Mouse (Mus musculus) CH12.LX (cell line): ENCODE measurements around the gene Il31ra. TPM values are rescaled to one million over a fixed set of nuclear protein-coding genes. Genes with fewer than 3 reads are reported as not detected.

Experiments
- DNase-seq: peaks from one replicate; pipeline ENCODE4 v3.0.0-alpha.2; 2013; ENCODE audit errors: extremely low read depth
- H3K27ac ChIP-seq: 2 replicates; pipeline ENCODE4 v1.5.1; 2012; ENCODE audit warnings: low read depth, mild to moderate bottlenecking, control low read depth, moderate library complexity; ENCODE audit not compliant: insufficient read depth
- H3K27me3 ChIP-seq: replicated peaks from 2 replicates; pipeline ENCODE3; 2012; ENCODE audit warnings: inconsistent platforms
- H3K36me3 ChIP-seq, 2 experiments: replicated peaks in 1 of 2; 2 replicates each; pipeline versions ENCODE3 to v1.6.1; 2012; ENCODE audit warnings: inconsistent platforms in 1 of 2, low read length in 1 of 2, mild to moderate bottlenecking in 1 of 2, mixed read lengths in 1 of 2, moderate library complexity in 1 of 2; ENCODE audit not compliant: control insufficient read depth in 1 of 2, insufficient read depth in 1 of 2
- H3K4me1 ChIP-seq, 2 experiments: 2 replicates each; pipeline ENCODE4 v1.6.1; 2012; ENCODE audit warnings: inconsistent platforms in 1 of 2, moderate library complexity in 1 of 2; ENCODE audit not compliant: insufficient read depth in 2 of 2, control insufficient read depth in 1 of 2
- H3K4me2 ChIP-seq: 2 replicates; pipeline ENCODE4 v1.6.1; 2012; ENCODE audit warnings: low read depth, mild to moderate bottlenecking, control low read depth; ENCODE audit not compliant: poor library complexity, insufficient read depth, severe bottlenecking
- H3K4me3 ChIP-seq, 3 experiments: fragments of 150-350 bp in 1 of 3; sonication (generic) in 1 of 3; replicated peaks in 1 of 3; 2 replicates each; pipeline versions ENCODE3 to v1.5.1; 2011 to 2012; ENCODE audit warnings: low read depth in 2 of 3, low read length in 2 of 3, mild to moderate bottlenecking in 2 of 3, moderate library complexity in 2 of 3, control low read depth in 1 of 3, improper control_type of control experiment in 1 of 3, inconsistent platforms in 1 of 3, mixed read lengths in 1 of 3; ENCODE audit not compliant: poor library complexity in 1 of 3
- H3K79me2 ChIP-seq: replicated peaks from 2 replicates; pipeline ENCODE4 v1.6.1; 2012; ENCODE audit warnings: mild to moderate bottlenecking, moderate library complexity; ENCODE audit not compliant: control insufficient read depth, poor library complexity, insufficient read depth, severe bottlenecking; ENCODE audit errors: extremely low read depth
- H3K9ac ChIP-seq: 2 replicates; pipeline ENCODE4 v1.6.1; 2012; ENCODE audit warnings: low read depth, mild to moderate bottlenecking, control low read depth, moderate library complexity; ENCODE audit not compliant: insufficient read depth
- H3K9me3 ChIP-seq: replicated peaks from 2 replicates; pipeline ENCODE3; 2012; ENCODE audit warnings: low read length, inconsistent platforms, mixed read lengths
- CHD2 ChIP-seq: IDR thresholded peaks from 2 replicates; pipeline ENCODE4 v1.6.1; 2011; ENCODE audit warnings: low read length, improper control_type of control experiment
- CTCF ChIP-seq, 2 experiments: IDR thresholded peaks in 1 of 2; conservative IDR thresholded peaks in 1 of 2; 2 replicates each; pipeline ENCODE4 v1.5.1; 2011 to 2012; ENCODE audit warnings: low read depth in 2 of 2, low read length in 2 of 2, improper control_type of control experiment in 1 of 2, inconsistent platforms in 1 of 2, mild to moderate bottlenecking in 1 of 2, moderate library complexity in 1 of 2
- E2F4 ChIP-seq: IDR thresholded peaks from 2 replicates; pipeline ENCODE4 v1.6.1; 2011; ENCODE audit warnings: low read depth, low read length, improper control_type of control experiment; ENCODE audit not compliant: insufficient replicate concordance
- EP300 ChIP-seq: IDR thresholded peaks from 2 replicates; pipeline ENCODE4 v1.6.1; 2011; ENCODE audit warnings: low read length, improper control_type of control experiment
- ETS1 ChIP-seq: conservative IDR thresholded peaks from 2 replicates; pipeline ENCODE4 v1.6.1; 2012; ENCODE audit warnings: low read depth, mild to moderate bottlenecking, inconsistent platforms, low read length, improper control_type of control experiment, moderate library complexity
- GABPA ChIP-seq: IDR thresholded peaks from 2 replicates; pipeline ENCODE4 v1.6.1; 2012; ENCODE audit warnings: low read depth, low read length, improper control_type of control experiment, inconsistent platforms; ENCODE audit not compliant: insufficient replicate concordance
- HCFC1 ChIP-seq: IDR thresholded peaks from 2 replicates; pipeline ENCODE4 v1.6.1; 2012; ENCODE audit warnings: low read depth, mild to moderate bottlenecking, inconsistent platforms, low read length, improper control_type of control experiment
- JUND ChIP-seq: conservative IDR thresholded peaks from 2 replicates; pipeline ENCODE4 v1.6.1; 2011; ENCODE audit warnings: low read depth, low read length, improper control_type of control experiment
- MAZ ChIP-seq: IDR thresholded peaks from 2 replicates; pipeline ENCODE4 v1.6.1; 2012; ENCODE audit warnings: low read depth, mild to moderate bottlenecking, inconsistent platforms, low read length, improper control_type of control experiment, moderate library complexity
- MEF2A ChIP-seq: IDR thresholded peaks from 2 replicates; pipeline ENCODE4 v1.6.1; 2014; ENCODE audit warnings: low read depth, mild to moderate bottlenecking, inconsistent platforms, low read length, improper control_type of control experiment, borderline replicate concordance
- MXI1 ChIP-seq: IDR thresholded peaks from 2 replicates; pipeline ENCODE4 v1.6.1; 2011; ENCODE audit warnings: mild to moderate bottlenecking, low read depth, low read length, improper control_type of control experiment
- MYC ChIP-seq: IDR thresholded peaks from 2 replicates; pipeline ENCODE4 v1.6.1; 2011; ENCODE audit warnings: low read depth, mild to moderate bottlenecking, improper control_type of control experiment, low read length
- NELFE ChIP-seq: IDR thresholded peaks from 2 replicates; pipeline ENCODE4 v1.6.1; 2011; ENCODE audit warnings: low read depth, low read length, improper control_type of control experiment
- NRF1 ChIP-seq: IDR thresholded peaks from 2 replicates; pipeline ENCODE4 v1.6.1; 2014; ENCODE audit warnings: low read depth, mild to moderate bottlenecking, inconsistent platforms, low read length, improper control_type of control experiment, moderate library complexity
- PAX5 ChIP-seq: IDR thresholded peaks from 2 replicates; pipeline ENCODE4 v1.6.1; 2012; ENCODE audit warnings: low read length, inconsistent platforms, mixed read lengths
- POLR2AphosphoS2 ChIP-seq: IDR thresholded peaks from 2 replicates; pipeline ENCODE4 v1.6.1; 2011; ENCODE audit warnings: low read depth, low read length, improper control_type of control experiment
- RAD21 ChIP-seq: IDR thresholded peaks from 2 replicates; pipeline ENCODE4 v1.6.1; 2011; ENCODE audit warnings: low read depth, mild to moderate bottlenecking, low read length, improper control_type of control experiment, moderate library complexity
- SIN3A ChIP-seq: IDR thresholded peaks from 2 replicates; pipeline ENCODE4 v1.6.1; 2012; ENCODE audit warnings: low read length, improper control_type of control experiment, inconsistent platforms
- SMC3 ChIP-seq: IDR thresholded peaks from 2 replicates; pipeline ENCODE4 v1.6.1; 2011; ENCODE audit warnings: low read depth, low read length, improper control_type of control experiment
- TCF12 ChIP-seq: IDR thresholded peaks from 2 replicates; pipeline ENCODE4 v1.6.1; 2014; ENCODE audit warnings: low read depth, mild to moderate bottlenecking, inconsistent platforms, low read length, improper control_type of control experiment
- ZC3H11A ChIP-seq: IDR thresholded peaks from 2 replicates; pipeline ENCODE4 v1.6.1; 2012; ENCODE audit warnings: low read depth, mild to moderate bottlenecking, inconsistent platforms, low read length, improper control_type of control experiment
- ZNF384 ChIP-seq: IDR thresholded peaks from 2 replicates; pipeline ENCODE4 v1.6.1; 2012; ENCODE audit warnings: low read depth, low read length, improper control_type of control experiment, inconsistent platforms
- dilution Hi-C: fragments of 300-500 bp; cut with MboI; formaldehyde crosslinking; loops from 2 replicates; pipeline ENCODE4 v1.14.3; 2020; ENCODE audit warnings: low sequenced_read_pairs; ENCODE audit not compliant: extremely low pct_unique_long_range_greater_than_20kb, extremely low pct_ligation_motif_present
- in situ Hi-C: fragments of 300-500 bp; cut with MboI; formaldehyde crosslinking; loops from 3 replicates; pipeline ENCODE4 v1.14.3; 2019; ENCODE audit warnings: low sequenced_read_pairs, low pct_ligation_motif_present, low pct_unique_long_range_greater_than_20kb, mixed read lengths
- polyA plus RNA-seq: library from polyadenylated mRNA; unstranded; fragments of >175 nt; gene quantifications from 2 replicates; pipeline ENCODE4 v1.2.1, GENCODE M21; 2012; ENCODE audit warnings: low read depth; ENCODE audit not compliant: insufficient read length
- total RNA-seq, 2 experiments: library from RNA; depleted of rRNA; stranded (reverse); fragments of 300-350 nt in 1 of 2; fragments of >200 nt in 1 of 2; gene quantifications; 2 replicates each; pipeline ENCODE4 v1.2.3; 2012 to 2014

The Il31ra gene
- total and polyA plus RNA-seq, 3 experiments: not detected

- H3K79me2 ChIP-seq: no peaks in the 10 kb centered on the region
- dilution Hi-C loops (no loop called here), in situ Hi-C loops (loop anchor here (5.0 kb wide), 1 partner anchor 230 kb away; no protein-coding TSS in a partner anchor)
- peaks cover 6% of the 10 kb centered on the region for H3K9me3 ChIP-seq
- TF ChIP-seq E2F4 (no peak), ETS1 (no peak), POLR2AphosphoS2 (no peak), HCFC1 (no peak)
- no peak for DNase-seq
- no peaks in the 10 kb centered on the region for H3K27me3 ChIP-seq
- H3K9ac ChIP-seq: no peak overlapping the region
- no peak overlapping the region for H3K4me3 ChIP-seq
- H3K4me1 ChIP-seq: peaks cover 3 to 10% of the 10 kb centered on the region in 2 experiments; a peak in 3 of 4 replicates
- no peak overlapping the region for H3K27ac ChIP-seq
- no peak overlapping the region for H3K4me2 ChIP-seq
- no peaks in the 10 kb centered on the region for H3K36me3 ChIP-seq
Measured at GRCm38 (mm10) chr13:112522261-112522660, 71.9 kb downstream of the Il31ra start.

- Histone ChIP-seq H3K9ac (no peak overlapping the region), H3K79me2 (no peaks in the 10 kb centered on the region), H3K27me3 (no peaks in the 10 kb centered on the region), H3K4me1 (peaks cover 0 to 17% of the 10 kb centered on the region in 2 experiments; a peak in 3 of 4 replicates), H3K36me3 (no peaks in the 10 kb centered on the region), H3K4me2 (no peak overlapping the region), H3K27ac (no peak overlapping the region), H3K4me3 (no peak overlapping the region), H3K9me3 (no peaks in the 10 kb centered on the region)
- no peak for DNase-seq
- no peak for TF ChIP-seq CTCF (conservative IDR thresholded peaks at IDR 0.05 in 1 of 2, IDR thresholded peaks at IDR 0.05 in 1 of 2; ENCODE audit: low read depth in 2 of 2, low read length in 2 of 2)
- dilution Hi-C loops: no loop called here
- in situ Hi-C loops: no loop called here
Measured at GRCm38 (mm10) chr13:112514546-112514945, 79.6 kb downstream of the Il31ra start.

GRCm38 (mm10) chr13:112512824-112513223 lies 81.3 kb downstream of the Il31ra start:
- TF ChIP-seq E2F4: no peak
- TF ChIP-seq NRF1: no peak
- no peak for TF ChIP-seq CHD2
- no peak for TF ChIP-seq JUND
- no peak for TF ChIP-seq ZNF384
- no peak for TF ChIP-seq PAX5
- no peak for TF ChIP-seq POLR2AphosphoS2
- no peak for TF ChIP-seq RAD21
- TF ChIP-seq TCF12: no peak
- no peak for TF ChIP-seq MEF2A
- TF ChIP-seq GABPA: no peak
- no peak for TF ChIP-seq CTCF (conservative IDR thresholded peaks at IDR 0.05 in 1 of 2, IDR thresholded peaks at IDR 0.05 in 1 of 2; ENCODE audit: low read depth in 2 of 2, low read length in 2 of 2)
- no peak for TF ChIP-seq EP300
- no peak for TF ChIP-seq MXI1
- TF ChIP-seq SIN3A: no peak
- TF ChIP-seq SMC3: no peak
- TF ChIP-seq NELFE: no peak
- TF ChIP-seq ZC3H11A: no peak
- no peak for TF ChIP-seq MAZ
- TF ChIP-seq MYC: no peak
- no peak overlapping the region for H3K9ac ChIP-seq
- H3K36me3 ChIP-seq: peaks cover 1 to 7% of the 10 kb centered on the region in 2 experiments
- no peaks in the 10 kb centered on the region for H3K27me3 ChIP-seq
- in situ Hi-C loops (no loop called here), dilution Hi-C loops (no loop called here)
- no peak overlapping the region for H3K27ac ChIP-seq
- no peak for DNase-seq
- H3K4me3 ChIP-seq: no peak overlapping the region
- no peak overlapping the region for H3K4me2 ChIP-seq
- H3K4me1 ChIP-seq: peaks cover 0 to 18% of the 10 kb centered on the region in 2 experiments; a peak in 2 of 4 replicates
- no peaks in the 10 kb centered on the region for H3K9me3 ChIP-seq
- no peaks in the 10 kb centered on the region for H3K79me2 ChIP-seq
